Mouse (Mus musculus) forebrain, embryonic 14.5 days (tissue): ENCODE measurements around the gene Gnl3l. TPM values are rescaled to one million over a fixed set of nuclear protein-coding genes. Genes with fewer than 3 reads are reported as not detected.

Experiments used
- ATAC-seq: fragments of 200-750 bp; cut with Nextera tagmentation; 2 replicates; pipeline ENCODE4 v1.8.0; 2017; ENCODE audit warnings: mild to moderate bottlenecking, moderate library complexity
- DNase-seq: peaks from one replicate; pipeline ENCODE4 v3.0.0-alpha.2; 2015; ENCODE audit warnings: low spot score
- H3K27ac ChIP-seq: fragments of 300-500 bp; sonication (generic); 2 replicates; pipeline ENCODE4 v1.5.1; 2014; ENCODE audit warnings: low read depth, mild to moderate bottlenecking, control low read depth, low read length, moderate library complexity
- H3K27me3 ChIP-seq: fragments of 300-500 bp; sonication (generic); replicated peaks from 2 replicates; pipeline ENCODE4 v1.6.1; 2014; ENCODE audit warnings: low read length, control low read depth, mixed read lengths; ENCODE audit not compliant: control insufficient read depth, insufficient read depth
- H3K36me3 ChIP-seq: fragments of 300-500 bp; sonication (generic); 2 replicates; pipeline ENCODE4 v1.6.1; 2014; ENCODE audit warnings: low read length, control low read depth; ENCODE audit not compliant: control insufficient read depth, insufficient read depth
- H3K4me1 ChIP-seq: fragments of 300-500 bp; sonication (generic); 2 replicates; pipeline ENCODE4 v1.6.1; 2014; ENCODE audit warnings: antibody characterized with exemption, low read length, control low read depth; ENCODE audit not compliant: control insufficient read depth, insufficient read depth
- H3K4me2 ChIP-seq: fragments of 300-500 bp; sonication (generic); 2 replicates; pipeline ENCODE4 v1.6.1; 2014; ENCODE audit warnings: mild to moderate bottlenecking, control low read depth, low read length
- H3K4me3 ChIP-seq: fragments of 300-500 bp; sonication (generic); 2 replicates; pipeline ENCODE4 v1.5.1; 2014; ENCODE audit warnings: low read depth, low read length, control low read depth
- H3K9ac ChIP-seq: fragments of 300-500 bp; sonication (generic); 2 replicates; pipeline ENCODE4 v1.6.1; 2014; ENCODE audit warnings: mild to moderate bottlenecking, low read length, control low read depth, moderate library complexity
- H3K9me3 ChIP-seq: fragments of 300-500 bp; sonication (generic); replicated peaks from 2 replicates; pipeline ENCODE4 v1.6.1; 2016; ENCODE audit warnings: low read length, control low read depth, mixed read lengths; ENCODE audit not compliant: control insufficient read depth
- WGBS: fragments of 180-500 bp; shearing (Covaris S2); extraction: QIAGEN DNeasy Blood & Tissue Kit; methylation state at CpG from one replicate; pipeline ENCODE4 v1.1.7; 2014; 5-methylcytosine and 5-hydroxymethylcytosine counted together
- polyA plus RNA-seq: library from polyadenylated mRNA; unstranded; fragments of >200 nt; fragmentation: Nextera tagmentation; extraction: Ambion mirVana; gene quantifications from 2 replicates; pipeline ENCODE4 v1.2.1, GENCODE M21; 2014

Gnl3l gene
- 53.6 and 59.0 TPM in 2 replicates for polyA plus RNA-seq

GRCm38 (mm10) chrX:151016938-151017877 lies at the start of gene Gnl3l:
Gene Gnl3l, minus strand, starts transcription at chrX:151017322.
- 33% methylated on average over 43 of the region's 43 CpGs for WGBS
- peak; percentile 97 for ATAC-seq
- peaks cover 3% of the 10 kb centered on the region; the same call in 1 of the 2 replicates for H3K36me3 ChIP-seq
- no peaks in the 10 kb centered on the region for H3K4me1 ChIP-seq
- H3K4me2 ChIP-seq: peak within 1 kb of the TSS; percentile 54
- H3K9me3 ChIP-seq: no peaks in the 10 kb centered on the region
- DNase-seq: peak; percentile 96
- H3K27me3 ChIP-seq: no peaks in the 10 kb centered on the region
- peak within 1 kb of the TSS; percentile 41 for H3K4me3 ChIP-seq
- H3K27ac ChIP-seq: peak within 1 kb of the TSS; percentile 72
- peak within 1 kb of the TSS; percentile 55 for H3K9ac ChIP-seq

- peaks cover 32% of the 10 kb centered on the region for H3K36me3 ChIP-seq
- ATAC-seq: no peak
- no peak overlapping the region for H3K27ac ChIP-seq
- H3K4me3 ChIP-seq: no peak overlapping the region
- WGBS: 89% methylated on average over 7 of the region's 7 CpGs
- H3K9me3 ChIP-seq: no peaks in the 10 kb centered on the region
- DNase-seq: no peak
- H3K4me2 ChIP-seq: no peak overlapping the region
- H3K4me1 ChIP-seq: no peaks in the 10 kb centered on the region
- H3K9ac ChIP-seq: no peak overlapping the region
- no peaks in the 10 kb centered on the region for H3K27me3 ChIP-seq
These were observed 49.0 kb upstream of the Gnl3l start for GRCm38 (mm10) chrX:151066071-151066666.

- no peak overlapping the region for H3K4me2 ChIP-seq
- no peak overlapping the region for H3K27ac ChIP-seq
- no peak for DNase-seq
- no peaks in the 10 kb centered on the region for H3K9me3 ChIP-seq
- H3K27me3 ChIP-seq: no peaks in the 10 kb centered on the region
- no peaks in the 10 kb centered on the region for H3K4me1 ChIP-seq
- H3K36me3 ChIP-seq: 0 out of 2 replicates have a peak, but pooled peaks cover 2% of the 10 kb centered on the region
- 70% methylated on average over 3 of the region's 3 CpGs for WGBS
- no peak overlapping the region for H3K4me3 ChIP-seq
- no peak for ATAC-seq
- no peak overlapping the region for H3K9ac ChIP-seq
These were observed 44.6 kb upstream of the Gnl3l start for GRCm38 (mm10) chrX:151061615-151062299.

- no peak overlapping the region for H3K4me3 ChIP-seq
- H3K27me3 ChIP-seq: no peaks in the 10 kb centered on the region
- no peak for DNase-seq
- no peak overlapping the region for H3K9ac ChIP-seq
- 86% methylated on average over 1 of the region's 1 CpGs for WGBS
- no peak overlapping the region for H3K27ac ChIP-seq
- ATAC-seq: no peak
- H3K4me1 ChIP-seq: no peaks in the 10 kb centered on the region
- no peaks in the 10 kb centered on the region for H3K9me3 ChIP-seq
- no peaks in the 10 kb centered on the region for H3K36me3 ChIP-seq
- H3K4me2 ChIP-seq: no peak overlapping the region
These were observed 42.2 kb upstream of the Gnl3l start for GRCm38 (mm10) chrX:151059346-151059745.

GRCm38 (mm10) chrX:151055559-151055958 lies 38.4 kb upstream of the Gnl3l start:
- no peak for DNase-seq
- Histone ChIP-seq H3K27me3 (no peaks in the 10 kb centered on the region), H3K4me2 (no peak overlapping the region), H3K9me3 (no peaks in the 10 kb centered on the region), H3K36me3 (no peaks in the 10 kb centered on the region), H3K27ac (no peak overlapping the region), H3K4me1 (no peaks in the 10 kb centered on the region), H3K4me3 (no peak overlapping the region), H3K9ac (no peak overlapping the region)
- 27% methylated on average over 1 of the region's 1 CpGs for WGBS
- peak; percentile 32; the same call in 1 of the 2 replicates for ATAC-seq

GRCm38 (mm10) chrX:151054489-151054888 lies 37.4 kb upstream of the Gnl3l start:
- DNase-seq: no peak
- ATAC-seq: no peak
- Histone ChIP-seq H3K4me2 (no peak overlapping the region), H3K27me3 (no peaks in the 10 kb centered on the region), H3K9me3 (no peaks in the 10 kb centered on the region), H3K4me3 (no peak overlapping the region), H3K4me1 (peaks cover 2% of the 10 kb centered on the region; the same call in 1 of the 2 replicates), H3K9ac (no peak overlapping the region), H3K36me3 (no peaks in the 10 kb centered on the region), H3K27ac (no peak overlapping the region)
- 65% methylated on average over 5 of the region's 6 CpGs for WGBS

- ATAC-seq (no peak), DNase-seq (peak; percentile 10)
- 0 out of 2 replicates have a peak overlapping the region, but pooled peaks have one; percentile 8 for H3K4me2 ChIP-seq
- H3K27me3 ChIP-seq: no peaks in the 10 kb centered on the region
- peaks cover 8% of the 10 kb centered on the region for H3K4me1 ChIP-seq
- H3K27ac ChIP-seq: no peak overlapping the region
- H3K9ac ChIP-seq: no peak overlapping the region
- WGBS: 66% methylated on average over 7 of the region's 7 CpGs
- H3K36me3 ChIP-seq: no peaks in the 10 kb centered on the region
- no peaks in the 10 kb centered on the region for H3K9me3 ChIP-seq
- no peak overlapping the region for H3K4me3 ChIP-seq
These were observed 33.2 kb upstream of the Gnl3l start for GRCm38 (mm10) chrX:151050337-151050736.

GRCm38 (mm10) chrX:151049661-151050215 lies 32.6 kb upstream of the Gnl3l start:
- Histone ChIP-seq H3K9me3 (no peaks in the 10 kb centered on the region), H3K4me2 (peak overlapping the region; percentile 63), H3K4me1 (peaks cover 8% of the 10 kb centered on the region), H3K36me3 (no peaks in the 10 kb centered on the region), H3K9ac (no peak overlapping the region), H3K27ac (no peak overlapping the region), H3K27me3 (no peaks in the 10 kb centered on the region), H3K4me3 (no peak overlapping the region)
- whole genome bisulfite sequencing: 60% methylated on average over 8 of the region's 8 CpGs
- DNase-seq: no peak
- no peak for ATAC-seq
